Mouse (Mus musculus): ENCODE data around the gene Abl1.

DNA sequence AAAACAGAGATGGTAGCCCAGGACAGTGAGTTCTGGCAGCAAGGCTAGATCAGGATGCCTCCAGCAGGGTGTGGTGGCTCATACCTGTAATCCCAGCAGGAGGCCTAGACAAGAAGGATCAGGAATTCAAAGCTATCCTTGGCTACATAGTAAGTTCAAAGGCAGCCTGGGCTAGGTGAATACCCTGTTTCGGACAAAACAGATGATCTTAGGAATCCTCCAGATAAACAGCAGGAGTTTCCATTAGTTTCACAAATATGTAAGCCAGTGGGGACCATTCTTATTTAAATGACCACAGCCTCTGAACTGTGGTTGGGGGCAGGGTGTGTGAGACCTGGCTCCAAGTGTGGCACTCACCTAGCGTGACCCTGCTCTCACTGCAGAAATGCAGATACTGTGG is 91.1 kb downstream of the Abl1 start:
- TF ChIP-seq CTCF (IDR thresholded peaks at IDR 0.05; ENCODE audit: extremely low read depth, insufficient read depth, low read length): no peak
- TF ChIP-seq POLR2A (IDR thresholded peaks at IDR 0.05; ENCODE audit: extremely low read depth, insufficient read depth, low read length): no peak
